Mouse (Mus musculus) stomach, postnatal 0 days (tissue): ENCODE results near the gene Cnfn. TPM values are rescaled to one million over a fixed set of nuclear protein-coding genes. Genes with fewer than 3 reads are reported as not detected.

Source experiments
- ATAC-seq: fragments of 200-750 bp; cut with Nextera tagmentation; 2 replicates; pipeline ENCODE4 v1.8.0; 2017; ENCODE audit not compliant: low FRiP score, low TSS enrichment
- DNase-seq: peaks from one replicate; pipeline ENCODE4 v3.0.0-alpha.2; 2016; ENCODE audit warnings: low spot score
- H3K27ac ChIP-seq: fragments of 300-500 bp; sonication (generic); replicated peaks from 2 replicates; pipeline ENCODE4 v1.5.1; 2014; ENCODE audit warnings: mild to moderate bottlenecking, control low read depth
- H3K27me3 ChIP-seq: fragments of 300-500 bp; sonication (generic); 2 replicates; pipeline ENCODE4 v1.6.1; 2014; ENCODE audit warnings: low read length; ENCODE audit not compliant: control insufficient read depth, insufficient read depth
- H3K36me3 ChIP-seq: fragments of 300-500 bp; sonication (generic); 2 replicates; pipeline ENCODE4 v1.6.1; 2014; ENCODE audit warnings: low read length, mixed read lengths; ENCODE audit not compliant: control insufficient read depth, insufficient read depth
- H3K4me1 ChIP-seq: fragments of 300-500 bp; sonication (generic); replicated peaks from 2 replicates; pipeline ENCODE4 v1.6.1; 2014; ENCODE audit warnings: antibody characterized with exemption; ENCODE audit not compliant: control insufficient read depth, insufficient read depth
- H3K4me2 ChIP-seq: fragments of 300-500 bp; sonication (generic); replicated peaks from 2 replicates; pipeline ENCODE4 v1.6.1; 2014; ENCODE audit warnings: low read depth, mild to moderate bottlenecking, control low read depth, moderate library complexity
- H3K4me3 ChIP-seq: fragments of 300-500 bp; sonication (generic); 2 replicates; pipeline ENCODE4 v1.5.1; 2014; ENCODE audit warnings: low read depth, low read length, control low read depth
- H3K9ac ChIP-seq: fragments of 300-500 bp; sonication (generic); 2 replicates; pipeline ENCODE4 v1.6.1; 2014; ENCODE audit warnings: mild to moderate bottlenecking, low read length, control low read depth, mixed read lengths
- H3K9me3 ChIP-seq: fragments of 300-500 bp; sonication (generic); 2 replicates; pipeline ENCODE4 v1.6.1; 2016; ENCODE audit warnings: low read length; ENCODE audit not compliant: control insufficient read depth
- CTCF ChIP-seq: IDR thresholded peaks from 2 replicates; pipeline ENCODE4 v1.5.1; 2016; ENCODE audit warnings: antibody characterized with exemption, low read depth, mild to moderate bottlenecking, moderate library complexity
- EP300 ChIP-seq: optimal IDR thresholded peaks from 2 replicates; pipeline ENCODE3; 2016; ENCODE audit warnings: antibody characterized with exemption
- WGBS: fragments of 180-500 bp; shearing (Covaris S2); extraction: QIAGEN DNeasy Blood & Tissue Kit; methylation state at CpG from one replicate; pipeline ENCODE4 v1.1.7; 2014; 5-methylcytosine and 5-hydroxymethylcytosine counted together
- polyA plus RNA-seq: library from polyadenylated mRNA; unstranded; fragments of >200 nt; fragmentation: Nextera tagmentation; extraction: Ambion mirVana; gene quantifications from 2 replicates; pipeline ENCODE4 v1.2.1, GENCODE M21; 2015

The Cnfn gene
- polyA plus RNA-seq, 1 experiment from 2014 or later, result 4,615 TPM

- Histone ChIP-seq H3K36me3 (peaks cover 7% of the 10 kb centered on the region), H3K27ac (no peak overlapping the region), H3K27me3 (no peaks in the 10 kb centered on the region), H3K4me1 (peaks cover 9% of the 10 kb centered on the region), H3K9me3 (no peaks in the 10 kb centered on the region), H3K4me3 (no peak overlapping the region), H3K4me2 (no peak overlapping the region), H3K9ac (no peak overlapping the region)
- DNase-seq (no peak), ATAC-seq (no peak)
- TF ChIP-seq EP300, result no peak
- no peak for TF ChIP-seq CTCF
- WGBS, result 94% methylated on average over 7 of the region's 7 CpGs
Observed at GRCm38 (mm10) chr7:25383385-25383784, 13.9 kb upstream of the Cnfn start.

- TF ChIP-seq CTCF, result no peak
- TF ChIP-seq EP300, result no peak
- peaks cover 9% of the 10 kb centered on the region for H3K4me1 ChIP-seq
- H3K36me3 ChIP-seq, result peaks cover 7% of the 10 kb centered on the region
- H3K4me2 ChIP-seq, result no peak overlapping the region
- H3K9ac ChIP-seq, result no peak overlapping the region
- no peaks in the 10 kb centered on the region for H3K27me3 ChIP-seq
- H3K9me3 ChIP-seq, result no peaks in the 10 kb centered on the region
- no peak overlapping the region for H3K4me3 ChIP-seq
- no peak for DNase-seq
- no peak for ATAC-seq
- no peak overlapping the region for H3K27ac ChIP-seq
Observed at GRCm38 (mm10) chr7:25382541-25382940, 13.0 kb upstream of the Cnfn start.

- TF ChIP-seq CTCF (no peak), EP300 (no peak)
- peaks cover 7% of the 10 kb centered on the region for H3K36me3 ChIP-seq
- peaks cover 6% of the 10 kb centered on the region for H3K4me1 ChIP-seq
- H3K4me2 ChIP-seq, result no peak overlapping the region
- H3K27ac ChIP-seq, result no peak overlapping the region
- H3K9me3 ChIP-seq, result no peaks in the 10 kb centered on the region
- ATAC-seq (no peak), DNase-seq (no peak)
- no peak overlapping the region for H3K9ac ChIP-seq
- no peak overlapping the region for H3K4me3 ChIP-seq
- WGBS, result 69% methylated on average over 3 of the region's 3 CpGs
- no peaks in the 10 kb centered on the region for H3K27me3 ChIP-seq
Observed at GRCm38 (mm10) chr7:25381284-25381680, 11.8 kb upstream of the Cnfn start.

- Histone ChIP-seq H3K9ac (no peak overlapping the region), H3K4me1 (peaks cover 2% of the 10 kb centered on the region), H3K36me3 (peaks cover 7% of the 10 kb centered on the region), H3K9me3 (no peaks in the 10 kb centered on the region), H3K27ac (no peak overlapping the region), H3K4me3 (no peak overlapping the region), H3K27me3 (no peaks in the 10 kb centered on the region), H3K4me2 (peak overlapping the region; percentile 66)
- TF ChIP-seq EP300, result no peak
- TF ChIP-seq CTCF, result no peak; the same call in 1 of the 2 replicates
- 67% methylated on average over 18 of the region's 18 CpGs for WGBS
- no peak for ATAC-seq
- no peak for DNase-seq
Observed at GRCm38 (mm10) chr7:25380392-25381283, 11.1 kb upstream of the Cnfn start.

GRCm38 (mm10) chr7:25379551-25380351 lies 10.2 kb upstream of the Cnfn start:
- DNase-seq (peak; percentile 59), ATAC-seq (peak; percentile 50)
- Histone ChIP-seq H3K36me3 (peaks cover 4% of the 10 kb centered on the region), H3K9me3 (no peaks in the 10 kb centered on the region), H3K27ac (peak overlapping the region; percentile 45; the same call in 1 of the 2 replicates), H3K27me3 (no peaks in the 10 kb centered on the region), H3K4me2 (peak overlapping the region; percentile 66), H3K4me3 (peak overlapping the region; percentile 26), H3K9ac (peak overlapping the region; percentile 43; the same call in 1 of the 2 replicates), H3K4me1 (no peaks in the 10 kb centered on the region)
- 4% methylated on average over 41 of the region's 42 CpGs for WGBS
- TF ChIP-seq CTCF, result peak; percentile 78
- TF ChIP-seq EP300, result no peak
